Mouse (Mus musculus) heart, adult 2 months (tissue): ENCODE results near the gene Kcnma1. TPM values are rescaled to one million over a fixed set of nuclear protein-coding genes. Genes with fewer than 3 reads are reported as not detected.

Source experiments
- DNase-seq, 2 experiments: peaks; one replicate each; pipeline ENCODE4 v3.0.0; 2021
- H3K27ac ChIP-seq: fragments of 200-600 bp; 2 replicates; pipeline ENCODE4 v1.8.1; 2022
- H3K27me3 ChIP-seq: fragments of 200-500 bp; 2 replicates; pipeline ENCODE4 v1.6.1; 2012; ENCODE audit warnings: mild to moderate bottlenecking, low read length, inconsistent platforms, mixed read lengths; ENCODE audit not compliant: control insufficient read depth, insufficient read depth
- H3K36me3 ChIP-seq: fragments of 200-500 bp; 2 replicates; pipeline ENCODE4 v1.6.1; 2012; ENCODE audit warnings: low read length, inconsistent platforms; ENCODE audit not compliant: control insufficient read depth, insufficient read depth
- H3K4me1 ChIP-seq: fragments of 200-500 bp; 2 replicates; pipeline ENCODE4 v1.6.1; 2011; ENCODE audit warnings: low read length; ENCODE audit not compliant: control insufficient read depth, insufficient read depth
- H3K4me3 ChIP-seq: fragments of 200-600 bp; 2 replicates; pipeline ENCODE4 v1.8.1; 2022
- H3K79me2 ChIP-seq: fragments of 200-500 bp; replicated peaks from 2 replicates; pipeline ENCODE4 v1.6.1; 2012; ENCODE audit warnings: mild to moderate bottlenecking, inconsistent platforms, low read length, moderate library complexity, mixed read lengths; ENCODE audit not compliant: control insufficient read depth, insufficient read depth
- H3K9ac ChIP-seq: fragments of 200-500 bp; 2 replicates; pipeline ENCODE4 v1.6.1; 2012; ENCODE audit warnings: low read depth, mild to moderate bottlenecking, control low read depth, inconsistent platforms, low read length, mixed read lengths
- CTCF ChIP-seq: fragments of 200-600 bp; IDR thresholded peaks from 2 replicates; pipeline ENCODE4 v1.8.1; 2022; ENCODE audit warnings: antibody characterized with exemption, mild to moderate bottlenecking, moderate library complexity
- EP300 ChIP-seq: fragments of 200-500 bp; IDR thresholded peaks from 2 replicates; pipeline ENCODE4 v1.6.1; 2011; ENCODE audit warnings: low read depth, low read length, control low read depth; ENCODE audit not compliant: insufficient read depth
- POLR2A ChIP-seq: fragments of 200-500 bp; IDR thresholded peaks from 2 replicates; pipeline ENCODE4 v1.6.1; 2011; ENCODE audit warnings: mild to moderate bottlenecking, low read depth, low read length, control low read depth; ENCODE audit not compliant: insufficient read depth
- WGBS: fragments of 180-500 bp; shearing (Covaris S2); methylation state at CpG from one replicate; pipeline ENCODE4 v1.1.7; 2018; 5-methylcytosine and 5-hydroxymethylcytosine counted together
- intact Hi-C: fragments of 180-260 bp; cut with DNase I; formaldehyde crosslinking; loops from one replicate; pipeline ENCODE4 v1.15.1; 2025
- polyA plus RNA-seq: library from polyadenylated mRNA; depleted of rRNA; stranded (reverse); fragments of >200 nt; gene quantifications from 2 replicates; pipeline ENCODE4 v1.2.3, GENCODE M21; 2012
- total RNA-seq, 2 experiments: library from RNA; stranded (reverse); gene quantifications; 2 replicates each; pipeline ENCODE4 v1.2.3; 2021

Gene Kcnma1
- total and polyA plus RNA-seq, 3 experiments: 0.66 to 0.84 (median 0.78) TPM

DNA sequence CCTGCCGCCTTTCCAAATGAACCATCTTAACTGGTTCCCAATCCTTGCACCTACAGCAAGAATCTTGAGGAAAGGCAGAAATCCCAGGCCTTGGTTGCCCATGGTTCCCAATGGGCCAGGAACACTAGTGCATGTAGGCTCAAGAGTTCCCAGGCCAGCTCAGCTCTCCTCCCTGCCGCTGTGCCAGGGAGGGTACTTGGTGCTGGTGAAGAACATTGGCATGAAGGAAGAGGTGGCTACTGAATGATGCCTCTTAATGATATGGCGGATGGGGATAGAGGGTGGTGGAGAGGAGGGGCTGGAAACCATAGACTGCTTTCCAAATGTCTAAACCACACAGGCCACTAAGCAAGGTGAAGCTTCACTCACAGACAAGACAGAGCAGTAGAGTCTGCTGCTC is 627.5 kb downstream of the Kcnma1 start:
- TF ChIP-seq EP300 (no peak), POLR2A (no peak), CTCF (no peak)
- no peaks in the 10 kb centered on the region for H3K79me2 ChIP-seq
- no peak overlapping the region for H3K9ac ChIP-seq
- no peak for DNase-seq
- H3K27me3 ChIP-seq: no peaks in the 10 kb centered on the region
- no peak overlapping the region for H3K27ac ChIP-seq
- 95% methylated on average over 3 of the region's 3 CpGs for WGBS
- H3K36me3 ChIP-seq: no peaks in the 10 kb centered on the region
- intact Hi-C loops: no loop called here
- no peaks in the 10 kb centered on the region for H3K4me1 ChIP-seq
- H3K4me3 ChIP-seq: no peak overlapping the region

DNA sequence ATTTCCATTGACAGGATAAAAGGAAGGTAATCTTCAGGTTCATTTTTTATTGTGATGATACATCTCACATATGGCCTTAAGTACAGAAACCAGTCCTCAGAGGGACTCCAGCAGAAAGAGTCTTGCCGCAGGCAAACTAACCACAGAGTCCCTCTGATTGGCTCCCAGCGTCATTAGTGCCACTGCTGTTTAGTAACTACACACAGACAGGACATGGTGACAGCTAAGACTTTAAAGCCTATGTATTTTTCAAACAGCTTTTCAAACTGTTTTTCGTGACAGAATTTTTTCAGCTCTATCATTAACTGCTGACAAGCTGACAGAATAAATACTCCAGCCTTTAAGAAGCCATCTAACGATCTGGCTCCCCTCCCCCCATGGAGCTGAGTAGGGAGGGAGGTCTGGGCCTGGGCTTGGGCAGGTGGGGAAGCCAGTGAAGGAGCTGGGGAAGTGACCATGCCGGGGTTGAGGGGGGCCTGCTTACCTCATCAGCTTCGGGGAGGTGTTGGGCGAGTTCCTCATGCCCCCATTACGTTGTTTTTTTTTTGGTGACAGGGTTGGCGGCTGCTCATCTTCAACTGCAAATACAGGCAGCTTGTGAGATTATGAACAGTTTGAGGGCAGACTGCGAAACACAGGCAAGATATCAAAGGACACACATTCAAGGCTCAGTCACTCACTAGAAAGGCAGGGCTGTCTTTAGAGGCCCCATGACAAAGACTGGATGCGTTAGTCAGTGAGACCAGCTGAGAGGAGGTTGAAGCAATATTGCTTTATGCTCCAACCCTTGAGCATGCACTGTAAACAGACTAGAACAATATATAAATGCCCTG is 628.3 kb downstream of the Kcnma1 start:
- WGBS: 51% methylated on average over 11 of the region's 11 CpGs
- H3K9ac ChIP-seq: no peak overlapping the region
- no peaks in the 10 kb centered on the region for H3K79me2 ChIP-seq
- H3K4me1 ChIP-seq: no peaks in the 10 kb centered on the region
- intact Hi-C loops: no loop called here
- H3K27me3 ChIP-seq: no peaks in the 10 kb centered on the region
- H3K27ac ChIP-seq: no peak overlapping the region
- no peak overlapping the region for H3K4me3 ChIP-seq
- no peaks in the 10 kb centered on the region for H3K36me3 ChIP-seq
- no peak for TF ChIP-seq CTCF
- no peak for TF ChIP-seq EP300
- TF ChIP-seq POLR2A: no peak
- no peak for DNase-seq

DNA sequence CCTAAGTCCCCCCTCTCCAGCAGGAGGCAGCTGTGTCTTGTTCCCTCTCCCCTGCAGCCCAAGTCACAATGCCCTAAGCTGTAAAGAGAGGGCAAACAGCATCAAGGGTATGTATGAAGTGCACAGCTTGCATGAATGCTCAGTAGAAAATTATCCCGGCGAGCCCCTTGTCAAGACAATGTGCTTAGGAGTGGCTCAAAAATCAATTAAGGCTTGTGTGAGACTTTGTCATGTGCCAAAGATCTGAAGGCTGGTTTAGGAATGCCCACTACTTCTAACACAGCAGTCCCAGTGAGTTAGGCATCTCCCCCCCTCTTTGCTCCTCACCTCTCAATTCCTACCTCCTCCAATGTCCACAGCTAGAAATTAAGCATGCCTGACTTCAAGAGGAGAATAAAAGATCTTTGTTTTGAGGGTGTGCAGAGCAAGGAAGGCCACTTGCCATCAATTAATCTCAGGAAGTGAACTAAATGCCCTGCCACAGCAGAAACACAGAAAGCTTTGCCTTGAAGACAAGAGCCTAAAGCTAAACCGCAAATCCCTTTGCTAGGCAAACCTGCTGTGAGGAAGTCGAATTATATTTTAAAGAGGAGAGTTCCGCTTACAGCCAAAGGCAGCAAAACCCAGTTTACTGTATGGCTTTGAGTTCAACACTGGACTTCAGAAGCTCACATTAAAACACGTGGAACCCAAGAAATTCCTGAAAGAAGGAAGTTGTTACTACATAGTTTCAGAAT is 635.8 kb downstream of the Kcnma1 start:
- intact Hi-C loops: no loop called here

DNA sequence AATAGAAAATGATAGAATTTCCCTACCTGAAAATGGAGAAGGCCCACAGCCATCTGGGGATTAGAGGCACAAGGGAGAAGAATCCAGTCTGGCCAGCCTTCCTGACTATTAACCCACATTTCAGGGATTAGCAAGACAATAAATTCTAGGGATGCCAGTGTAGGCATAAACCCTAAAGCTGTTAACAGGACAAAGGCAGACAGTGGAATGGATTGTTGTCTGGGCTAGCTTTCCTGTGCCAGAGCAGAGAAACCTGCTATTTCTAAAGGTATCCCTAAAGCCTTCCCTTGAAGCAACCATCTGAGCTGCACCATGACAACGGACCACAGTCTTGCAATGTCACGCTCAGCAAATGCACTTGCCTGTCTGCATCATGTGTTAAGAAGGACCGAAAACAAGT is 642.3 kb downstream of the Kcnma1 start:
- Histone ChIP-seq H3K27ac (no peak overlapping the region), H3K9ac (no peak overlapping the region), H3K79me2 (no peaks in the 10 kb centered on the region), H3K4me3 (no peak overlapping the region), H3K27me3 (no peaks in the 10 kb centered on the region), H3K4me1 (no peaks in the 10 kb centered on the region), H3K36me3 (no peaks in the 10 kb centered on the region)
- no peak for DNase-seq
- TF ChIP-seq CTCF: no peak
- TF ChIP-seq EP300: no peak
- TF ChIP-seq POLR2A: no peak
- WGBS: 86% methylated on average over 3 of the region's 3 CpGs
- intact Hi-C loops: no loop called here

More for the DNA sequence above, 635.8 kb downstream of the Kcnma1 start:
- no peak overlapping the region for H3K4me3 ChIP-seq
- H3K79me2 ChIP-seq: no peaks in the 10 kb centered on the region
- DNase-seq: no peak
- no peaks in the 10 kb centered on the region for H3K4me1 ChIP-seq
- no peak overlapping the region for H3K27ac ChIP-seq
- H3K36me3 ChIP-seq: no peaks in the 10 kb centered on the region
- no peak overlapping the region for H3K9ac ChIP-seq
- no peaks in the 10 kb centered on the region for H3K27me3 ChIP-seq
- WGBS: 74% methylated on average over 6 of the region's 6 CpGs
- TF ChIP-seq CTCF (no peak), POLR2A (no peak), EP300 (no peak)

DNA sequence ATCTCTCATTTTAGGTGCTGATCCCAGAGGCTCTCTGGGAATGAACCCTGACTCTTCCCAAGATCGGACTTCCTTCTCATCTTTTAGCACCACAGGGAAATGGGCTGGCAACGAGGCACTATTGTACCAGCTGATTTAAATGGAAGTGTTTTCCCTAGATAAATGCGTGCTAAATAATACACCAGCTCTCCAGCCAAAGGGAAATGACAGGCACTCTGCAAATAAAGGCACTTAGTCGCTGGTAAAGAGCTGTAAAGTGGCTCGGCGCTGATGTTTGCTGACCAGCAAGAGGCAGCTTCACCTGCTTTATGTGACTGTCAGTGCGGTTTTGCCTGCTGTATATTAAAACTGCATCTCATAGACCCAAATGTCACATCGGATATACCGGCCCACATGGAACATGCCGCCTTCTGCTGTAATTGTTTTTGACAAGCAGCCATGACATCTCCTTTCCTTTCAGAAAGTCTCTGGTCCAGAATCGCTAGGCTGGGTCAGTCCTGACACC is 653.7 kb downstream of the Kcnma1 start:
- no peak for TF ChIP-seq POLR2A
- no peak for TF ChIP-seq EP300
- no peak for TF ChIP-seq CTCF
- Histone ChIP-seq H3K27me3 (no peaks in the 10 kb centered on the region), H3K27ac (no peak overlapping the region), H3K79me2 (no peaks in the 10 kb centered on the region), H3K36me3 (no peaks in the 10 kb centered on the region), H3K4me3 (no peak overlapping the region), H3K4me1 (no peaks in the 10 kb centered on the region), H3K9ac (no peak overlapping the region)
- intact Hi-C loops: no loop called here
- no peak for DNase-seq
- WGBS: 69% methylated on average over 11 of the region's 11 CpGs

DNA sequence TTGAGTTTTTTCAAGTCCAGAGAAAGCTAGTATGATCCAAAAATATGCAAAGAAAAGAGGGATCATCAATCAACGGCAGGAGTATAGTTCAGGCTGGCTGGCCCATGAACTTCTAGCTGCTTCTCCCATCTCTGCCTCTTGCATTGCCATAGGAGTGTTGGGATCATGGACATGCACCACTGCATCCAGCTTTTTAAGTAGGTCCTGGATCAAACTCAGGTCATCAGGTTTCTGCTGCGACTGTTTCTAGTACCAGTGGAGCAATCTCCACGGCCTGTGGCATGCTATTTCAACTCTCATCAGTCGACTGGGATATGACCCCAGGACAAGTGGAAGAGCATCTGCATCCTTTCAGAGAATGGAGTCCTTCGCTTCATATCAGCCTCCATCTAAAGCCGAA is 655.5 kb downstream of the Kcnma1 start:
- no peak for DNase-seq
- Histone ChIP-seq H3K4me1 (no peaks in the 10 kb centered on the region), H3K36me3 (no peaks in the 10 kb centered on the region), H3K79me2 (no peaks in the 10 kb centered on the region), H3K9ac (no peak overlapping the region), H3K27ac (no peak overlapping the region), H3K27me3 (no peaks in the 10 kb centered on the region), H3K4me3 (no peak overlapping the region)
- 83% methylated on average over 6 of the region's 6 CpGs for WGBS
- TF ChIP-seq CTCF (no peak), POLR2A (no peak), EP300 (no peak)
- intact Hi-C loops: no loop called here
